Mouse (Mus musculus) pancreas, adult 10 weeks (tissue): ENCODE data around the gene Nab2. TPM values are rescaled to one million over a fixed set of nuclear protein-coding genes. Genes with fewer than 3 reads are reported as not detected.

Experiments used
- polyA plus RNA-seq: library from polyadenylated mRNA; stranded (reverse); fragments of 350-450 nt; fragmentation: Illumina TruSeq; extraction: RNeasy Lipid Tissue Mini Kit (QIAGEN cat#74804); gene quantifications from one replicate; pipeline ENCODE4 v1.2.3, GENCODE M21; 2015; ENCODE audit warnings: low read depth, low replicate concordance; ENCODE audit not compliant: insufficient read depth

The Nab2 gene
- 5.6 TPM for polyA plus RNA-seq

GRCm38 (mm10) chr10:127668093-127669050, at the start of gene Nab2:
Gene Nab2, minus strand, starts transcription at chr10:127668568.

GRCm38 (mm10) chr10:127704766-127705220, 36.4 kb upstream of the Nab2 start, which contains the start of gene Myo1a:
Gene Myo1a, plus strand, starts transcription at chr10:127705170.

GRCm38 (mm10) chr10:127666501-127667268, 1.7 kb downstream of the Nab2 start, which contains the start of gene Nemp1:
Gene Nemp1, plus strand, starts transcription at chr10:127666901.

GRCm38 (mm10) chr10:127642772-127643552, 25.4 kb downstream of the Nab2 start, which contains the start of gene Stat6:
Gene Stat6, plus strand, starts transcription at chr10:127642986.

GRCm38 (mm10) chr10:127620406-127621190, 47.8 kb downstream of the Nab2 start, which contains the start of gene Lrp1:
Gene Lrp1, minus strand, starts transcription at chr10:127621148.

Other genes with a start within 250 kb of the Nab2 start
- 1.1 TPM for gene Stac3, start 166.9 kb downstream of the Nab2 start, polyA plus RNA-seq
- gene Ndufa4l2, start 153.6 kb downstream of the Nab2 start, polyA plus RNA-seq = 6.8 TPM
- 42.1 TPM for gene Shmt2, start 146.1 kb downstream of the Nab2 start, polyA plus RNA-seq
- not detected for gene Nxph4, start 134.0 kb downstream of the Nab2 start, polyA plus RNA-seq
- gene Lrp1, start 47.4 kb downstream of the Nab2 start, polyA plus RNA-seq = 48.1 TPM
- gene Stat6, start 25.6 kb downstream of the Nab2 start, polyA plus RNA-seq = 21.8 TPM
- gene Nemp1, start 1.7 kb downstream of the Nab2 start, polyA plus RNA-seq = 1.2 TPM
- not detected for gene Myo1a, start 36.6 kb upstream of the Nab2 start, polyA plus RNA-seq
- gene Tac2, start 55.9 kb upstream of the Nab2 start, polyA plus RNA-seq = not detected
- 1.8 TPM for gene Zbtb39, start 71.0 kb upstream of the Nab2 start, polyA plus RNA-seq
- gene Gpr182, start 83.2 kb upstream of the Nab2 start, polyA plus RNA-seq = 0.79 TPM
- gene Rdh1, start 91.2 kb upstream of the Nab2 start, polyA plus RNA-seq = not detected
- not detected for gene Rdh16f1, start 91.2 kb upstream of the Nab2 start, polyA plus RNA-seq
- gene Rdh9, start 107.8 kb upstream of the Nab2 start, polyA plus RNA-seq = not detected
- gene Rdh16, start 132.6 kb upstream of the Nab2 start, polyA plus RNA-seq = not detected
- gene Rdh19, start 181.4 kb upstream of the Nab2 start, polyA plus RNA-seq = not detected
- gene Rdh16f2, start 197.9 kb upstream of the Nab2 start, polyA plus RNA-seq = not detected
- gene Rdh7, start 220.2 kb upstream of the Nab2 start, polyA plus RNA-seq = not detected
- 5.4 TPM for gene Sdr9c7, start 229.9 kb upstream of the Nab2 start, polyA plus RNA-seq